Mouse (Mus musculus) midbrain, embryonic 13.5 days (tissue): Measurements from ENCODE around the gene Olfr646. TPM values are rescaled to one million over a fixed set of nuclear protein-coding genes. Genes with fewer than 3 reads are reported as not detected.

Experiments
- ATAC-seq: fragments of 200-750 bp; cut with Nextera tagmentation; 2 replicates; pipeline ENCODE4 v1.8.0; 2017; ENCODE audit warnings: mild to moderate bottlenecking, moderate TSS enrichment, moderate library complexity
- H3K27ac ChIP-seq: fragments of 300-500 bp; sonication (generic); 2 replicates; pipeline ENCODE4 v1.5.1; 2015; ENCODE audit warnings: inconsistent platforms, mild to moderate bottlenecking, moderate library complexity
- H3K27me3 ChIP-seq: fragments of 300-500 bp; sonication (generic); 2 replicates; pipeline ENCODE4 v1.6.1; 2015; ENCODE audit warnings: mild to moderate bottlenecking, inconsistent platforms
- H3K36me3 ChIP-seq: fragments of 300-500 bp; sonication (generic); 2 replicates; pipeline ENCODE4 v1.6.1; 2015; ENCODE audit warnings: mild to moderate bottlenecking, inconsistent platforms
- H3K4me1 ChIP-seq: fragments of 300-500 bp; sonication (generic); replicated peaks from 2 replicates; pipeline ENCODE4 v1.6.1; 2015; ENCODE audit warnings: inconsistent platforms
- H3K4me2 ChIP-seq: fragments of 300-500 bp; sonication (generic); replicated peaks from 2 replicates; pipeline ENCODE4 v1.6.1; 2015; ENCODE audit warnings: moderate library complexity, mild to moderate bottlenecking, inconsistent platforms
- H3K4me3 ChIP-seq: fragments of 300-500 bp; sonication (generic); replicated peaks from 2 replicates; pipeline ENCODE4 v1.5.1; 2015; ENCODE audit warnings: mild to moderate bottlenecking, inconsistent platforms
- H3K9ac ChIP-seq: fragments of 300-500 bp; sonication (generic); replicated peaks from 2 replicates; pipeline ENCODE4 v1.6.1; 2015; ENCODE audit warnings: mild to moderate bottlenecking, inconsistent platforms
- H3K9me3 ChIP-seq: fragments of 300-500 bp; sonication (generic); 2 replicates; pipeline ENCODE4 v1.6.1; 2016; ENCODE audit warnings: mild to moderate bottlenecking, inconsistent platforms
- WGBS: fragments of 180-500 bp; shearing (Covaris S2); methylation state at CpG from one replicate; pipeline ENCODE4 v1.1.7; 2015; 5-methylcytosine and 5-hydroxymethylcytosine counted together
- polyA plus RNA-seq: library from polyadenylated mRNA; unstranded; fragments of >200 nt; fragmentation: Nextera tagmentation; extraction: Ambion mirVana; gene quantifications from 2 replicates; pipeline ENCODE4 v1.2.1, GENCODE M21; 2015

Gene Olfr646
- polyA plus RNA-seq, result not detected in 2 replicates

DNA sequence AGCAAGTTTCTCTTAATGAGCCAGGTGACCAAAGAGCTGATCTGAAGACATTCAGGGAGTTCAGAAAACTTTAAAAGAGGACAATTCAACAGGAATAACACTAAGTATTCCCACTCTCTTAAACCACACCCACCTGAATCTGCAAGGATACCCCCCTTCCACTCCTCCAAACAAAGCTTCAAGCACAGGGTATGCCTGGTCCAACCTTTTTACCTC is at the start of gene Olfr646:
Olfr646 (plus strand) TSS at position 117 of the 216 bp plus-strand sequence.
- H3K4me2 ChIP-seq, result no peak within 1 kb of the TSS
- H3K27ac ChIP-seq, result no peak within 1 kb of the TSS
- H3K27me3 ChIP-seq, result no peaks in the 10 kb centered on the region
- H3K36me3 ChIP-seq, result no peaks in the 10 kb centered on the region
- no peak within 1 kb of the TSS for H3K4me3 ChIP-seq
- no peaks in the 10 kb centered on the region for H3K4me1 ChIP-seq
- no peaks in the 10 kb centered on the region for H3K9me3 ChIP-seq
- no peak within 1 kb of the TSS for H3K9ac ChIP-seq
- no peak for ATAC-seq

DNA sequence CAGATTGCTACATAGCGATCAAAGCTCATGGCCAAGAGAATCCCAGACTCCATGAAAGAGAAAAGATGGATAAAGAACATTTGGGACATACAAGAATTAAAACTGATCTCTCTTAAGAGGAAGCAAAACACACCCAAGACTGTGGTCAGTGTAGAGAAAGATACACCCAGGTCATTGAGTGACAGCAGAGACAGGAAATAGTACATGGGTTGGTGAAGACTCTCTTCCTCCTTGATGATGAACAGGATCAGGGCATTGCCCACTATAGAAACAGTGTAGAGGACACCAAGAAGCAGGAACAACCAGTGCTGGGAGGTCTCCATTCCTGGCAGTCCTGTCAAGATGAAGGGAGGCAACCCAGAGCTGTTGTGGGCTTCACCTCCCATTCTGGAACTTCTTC is 45.5 kb upstream of the Olfr646 start:
- Histone ChIP-seq H3K27me3 (no peaks in the 10 kb centered on the region), H3K4me1 (no peaks in the 10 kb centered on the region), H3K27ac (no peak overlapping the region), H3K9me3 (no peaks in the 10 kb centered on the region), H3K36me3 (no peaks in the 10 kb centered on the region), H3K4me3 (no peak overlapping the region), H3K4me2 (no peak overlapping the region), H3K9ac (no peak overlapping the region)
- no peak for ATAC-seq
- 93% methylated on average over 1 of the region's 1 CpGs for WGBS

DNA sequence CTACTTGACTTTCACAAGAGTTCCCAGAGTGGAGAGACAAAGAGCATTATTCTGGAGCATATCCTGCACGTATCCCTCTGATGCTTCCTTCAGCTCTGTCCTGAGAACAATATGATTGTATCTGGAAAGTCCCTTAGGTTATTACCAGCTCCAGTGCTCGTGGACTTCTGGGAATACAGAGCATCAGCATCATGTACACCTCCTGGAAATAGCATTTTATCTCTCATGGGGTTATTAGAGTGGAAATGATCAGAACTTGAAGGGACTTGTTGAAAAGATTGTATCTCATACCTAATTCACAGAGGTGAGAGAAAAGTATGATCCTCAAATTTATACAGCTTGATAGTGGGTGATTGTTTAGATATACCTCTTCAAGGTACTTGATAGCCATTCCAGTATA is 43.3 kb upstream of the Olfr646 start, which contains the start of gene 4930516K23Rik:
4930516K23Rik (minus strand) TSS at position 101 of the 400 bp plus-strand sequence.
- Histone ChIP-seq H3K4me2 (no peak within 1 kb of the TSS), H3K4me1 (no peaks in the 10 kb centered on the region), H3K4me3 (no peak within 1 kb of the TSS), H3K9ac (no peak within 1 kb of the TSS), H3K36me3 (no peaks in the 10 kb centered on the region), H3K27me3 (no peaks in the 10 kb centered on the region), H3K9me3 (no peaks in the 10 kb centered on the region), H3K27ac (no peak within 1 kb of the TSS)
- ATAC-seq, result no peak
- 49% methylated on average over 2 of the region's 2 CpGs for WGBS

DNA sequence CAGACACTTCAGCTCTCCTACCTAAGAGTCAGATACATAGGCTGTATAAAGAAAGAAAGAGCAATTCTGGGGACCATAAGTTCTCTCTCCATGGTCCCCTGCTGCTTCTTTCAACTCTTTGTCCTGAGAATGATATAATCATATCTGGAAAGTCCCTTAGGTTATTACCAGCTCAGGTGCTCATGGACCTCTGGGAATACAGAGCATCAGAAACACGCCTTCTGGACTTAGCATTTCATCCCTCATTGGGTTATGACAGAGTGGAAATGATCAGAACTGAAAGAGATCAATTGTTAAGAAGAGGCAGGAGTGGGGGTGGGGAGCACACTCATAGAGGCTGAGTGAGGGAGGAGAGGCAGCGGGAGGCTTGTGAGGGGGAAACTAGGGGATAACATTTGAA is 32.9 kb upstream of the Olfr646 start, which contains the start of gene Olfr644:
Olfr644 (minus strand) TSS at position 101 of the 400 bp plus-strand sequence.
- WGBS, result 80% methylated on average over 2 of the region's 2 CpGs
- peaks cover 5% of the 10 kb centered on the region for H3K9me3 ChIP-seq
- H3K4me3 ChIP-seq, result no peak within 1 kb of the TSS
- no peaks in the 10 kb centered on the region for H3K36me3 ChIP-seq
- ATAC-seq, result no peak
- no peak within 1 kb of the TSS for H3K9ac ChIP-seq
- H3K4me2 ChIP-seq, result no peak within 1 kb of the TSS
- H3K27ac ChIP-seq, result no peak within 1 kb of the TSS
- no peaks in the 10 kb centered on the region for H3K4me1 ChIP-seq
- no peaks in the 10 kb centered on the region for H3K27me3 ChIP-seq

DNA sequence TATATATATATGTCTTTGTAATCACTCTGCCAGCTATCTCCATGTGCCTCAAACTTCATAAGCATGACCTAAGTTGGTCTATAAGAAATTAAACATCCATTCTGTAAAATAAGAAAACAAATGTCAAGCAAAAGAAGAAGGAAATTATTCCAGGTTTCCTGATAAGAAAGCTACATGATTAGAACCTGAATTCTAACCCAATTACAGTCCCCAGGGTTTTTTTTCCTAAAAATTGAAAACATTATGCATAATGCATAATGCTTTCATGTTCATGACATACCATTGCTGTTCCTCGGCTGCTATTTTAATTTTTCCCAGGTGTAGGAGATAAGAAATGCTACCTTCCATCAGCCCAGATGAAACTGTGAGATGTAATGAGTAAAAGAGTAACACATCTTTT is 19.3 kb upstream of the Olfr646 start, which contains the start of gene Olfr645:
Olfr645 (minus strand) TSS at position 101 of the 400 bp plus-strand sequence.
- H3K4me3 ChIP-seq, result no peak within 1 kb of the TSS
- no peak for ATAC-seq
- WGBS, result 90% methylated on average over 1 of the region's 1 CpGs
- H3K27ac ChIP-seq, result no peak within 1 kb of the TSS
- H3K36me3 ChIP-seq, result no peaks in the 10 kb centered on the region
- no peak within 1 kb of the TSS for H3K9ac ChIP-seq
- no peaks in the 10 kb centered on the region for H3K9me3 ChIP-seq
- no peaks in the 10 kb centered on the region for H3K4me1 ChIP-seq
- no peaks in the 10 kb centered on the region for H3K27me3 ChIP-seq
- H3K4me2 ChIP-seq, result no peak within 1 kb of the TSS

GRCm38 (mm10) chr7:104103913-104104756 is 538 bp upstream of the Olfr646 start:
- no peak for ATAC-seq
- no peaks in the 10 kb centered on the region for H3K9me3 ChIP-seq

DNA sequence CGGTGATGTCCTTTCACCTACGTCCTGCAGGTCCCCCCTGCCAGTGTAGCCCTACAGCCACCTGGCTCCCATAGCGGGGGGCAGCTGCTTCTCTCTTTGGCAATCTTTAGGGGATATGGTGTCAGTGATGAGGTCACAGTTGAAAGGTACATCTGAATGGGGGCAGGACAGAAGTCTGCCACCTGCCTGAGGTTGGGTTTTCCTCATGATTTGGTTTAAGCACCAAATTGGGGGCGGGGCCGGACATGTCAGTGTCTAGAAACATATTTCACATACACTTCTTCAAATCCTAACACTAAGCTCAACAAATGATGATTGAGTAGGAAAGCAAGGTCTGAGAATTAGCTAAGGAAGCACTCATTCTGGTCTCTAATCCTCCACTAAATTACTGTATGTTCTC is 25.1 kb downstream of the Olfr646 start, which contains the start of gene Ubqln5:
Ubqln5 (minus strand) TSS at position 101 of the 400 bp plus-strand sequence.
- no peak within 1 kb of the TSS for H3K4me2 ChIP-seq
- H3K27ac ChIP-seq, result no peak within 1 kb of the TSS
- no peak within 1 kb of the TSS for H3K4me3 ChIP-seq
- H3K36me3 ChIP-seq, result no peaks in the 10 kb centered on the region
- H3K4me1 ChIP-seq, result no peaks in the 10 kb centered on the region
- H3K9me3 ChIP-seq, result no peaks in the 10 kb centered on the region
- no peak for ATAC-seq
- WGBS, result 96% methylated on average over 5 of the region's 5 CpGs
- no peak within 1 kb of the TSS for H3K9ac ChIP-seq
- no peaks in the 10 kb centered on the region for H3K27me3 ChIP-seq

More at GRCm38 (mm10) chr7:104103913-104104756, 538 bp upstream of the Olfr646 start:
- H3K36me3 ChIP-seq, result no peaks in the 10 kb centered on the region
- 65% methylated on average over 4 of the region's 4 CpGs for WGBS
- H3K27ac ChIP-seq, result no peak overlapping the region
- H3K4me2 ChIP-seq, result no peak overlapping the region
- no peaks in the 10 kb centered on the region for H3K27me3 ChIP-seq
- H3K4me1 ChIP-seq, result no peaks in the 10 kb centered on the region
- no peak overlapping the region for H3K4me3 ChIP-seq
- H3K9ac ChIP-seq, result no peak overlapping the region

GRCm38 (mm10) chr7:104137305-104137704 is 32.6 kb downstream of the Olfr646 start, which contains the start of gene Olfr643:
TSS of gene Olfr643 (minus strand) at chr7:104137405.
- H3K4me3 ChIP-seq, result no peak within 1 kb of the TSS
- whole genome bisulfite sequencing, result 92% methylated on average over 5 of the region's 5 CpGs
- no peak within 1 kb of the TSS for H3K4me2 ChIP-seq
- H3K4me1 ChIP-seq, result no peaks in the 10 kb centered on the region
- ATAC-seq, result no peak
- H3K27ac ChIP-seq, result no peak within 1 kb of the TSS
- H3K9me3 ChIP-seq, result no peaks in the 10 kb centered on the region
- H3K9ac ChIP-seq, result no peak within 1 kb of the TSS
- no peaks in the 10 kb centered on the region for H3K27me3 ChIP-seq
- H3K36me3 ChIP-seq, result no peaks in the 10 kb centered on the region

GRCm38 (mm10) chr7:104143179-104143578 is 38.5 kb downstream of the Olfr646 start, which contains the start of gene Ubqln3:
TSS of gene Ubqln3 (minus strand) at chr7:104143279.
- Histone ChIP-seq H3K4me1 (no peaks in the 10 kb centered on the region), H3K4me3 (no peak within 1 kb of the TSS), H3K36me3 (no peaks in the 10 kb centered on the region), H3K4me2 (no peak within 1 kb of the TSS), H3K9ac (no peak within 1 kb of the TSS), H3K9me3 (no peaks in the 10 kb centered on the region), H3K27me3 (no peaks in the 10 kb centered on the region), H3K27ac (no peak within 1 kb of the TSS)
- ATAC-seq, result no peak
- 71% methylated on average over 3 of the region's 3 CpGs for WGBS

DNA sequence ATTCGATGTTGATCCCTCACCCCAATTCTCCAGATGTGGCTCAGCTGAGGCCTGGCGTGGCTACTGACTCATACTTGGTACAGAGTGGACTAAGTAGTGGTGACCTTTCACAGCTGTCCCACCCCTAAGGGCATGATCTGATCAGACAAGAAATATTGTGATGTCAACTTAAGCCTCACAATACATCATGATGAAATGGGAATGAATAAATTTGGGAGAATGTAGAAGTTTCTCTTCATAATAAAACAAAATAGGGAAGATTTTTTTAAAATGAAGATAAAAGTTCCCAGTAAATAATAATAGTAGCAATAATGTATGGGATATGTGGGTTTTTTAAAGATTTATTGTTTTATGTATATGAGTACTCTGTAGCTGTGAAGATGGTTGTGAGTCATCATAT is 45.8 kb downstream of the Olfr646 start, which contains the start of gene Ubqlnl:
Ubqlnl (minus strand) TSS at position 101 of the 400 bp plus-strand sequence.
- no peaks in the 10 kb centered on the region for H3K36me3 ChIP-seq
- no peak within 1 kb of the TSS for H3K9ac ChIP-seq
- no peaks in the 10 kb centered on the region for H3K9me3 ChIP-seq
- H3K4me2 ChIP-seq, result no peak within 1 kb of the TSS
- no peaks in the 10 kb centered on the region for H3K4me1 ChIP-seq
- no peak within 1 kb of the TSS for H3K4me3 ChIP-seq
- ATAC-seq, result no peak
- WGBS, result 79% methylated on average over 2 of the region's 2 CpGs
- H3K27ac ChIP-seq, result no peak within 1 kb of the TSS
- no peaks in the 10 kb centered on the region for H3K27me3 ChIP-seq
